21 mouse cellular contexts compared by ENCODE assay signal in the genomic region with DNA sequence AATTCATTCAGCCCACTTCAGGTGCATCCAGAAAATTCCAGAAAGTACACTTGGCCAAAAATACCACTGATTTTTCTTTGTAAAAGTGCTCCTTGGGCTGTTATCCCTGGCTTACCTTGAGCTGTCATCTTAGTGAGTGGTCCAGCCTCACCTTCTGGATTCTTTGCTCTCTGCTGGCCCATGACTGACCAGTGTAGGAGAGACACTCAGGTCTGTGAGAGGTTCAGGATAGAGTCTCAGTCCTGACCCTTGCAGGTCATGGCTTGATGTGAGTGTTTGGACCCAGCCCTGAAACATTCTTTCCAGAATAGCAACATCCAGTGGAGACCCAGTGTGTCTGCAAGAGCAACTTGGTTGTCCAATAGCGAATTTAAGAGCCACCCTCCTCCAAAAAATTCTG.
DNase-seq lines count a peak whose midpoint lies in the region; ATAC-seq lines count a peak whose summit lies in the region.
"Had no signal": no experiment of that assay in that cellular context is flagged by ENCODE, and none has a peak within 500 bp of the region (broad histone marks: within the 10 kb centered on the region; RNA-seq: fewer than 3 reads in every experiment).

No protein-coding gene starts in this region.

- no peak overlapping the region for H3K4me3 ChIP-seq in heart, embryonic 12.5 days
- H3K4me3 ChIP-seq in heart, embryonic 10.5 days = no peak overlapping the region
- H3K4me3 ChIP-seq in midbrain, embryonic 10.5 days = no peak overlapping the region
- H3K4me3 ChIP-seq in midbrain, embryonic 14.5 days (replicated peaks; ENCODE audit: low read depth, low read length) = no peak overlapping the region

- peaks cover 15% of the 10 kb centered on the region for H3K27me3 ChIP-seq in heart, embryonic 12.5 days (replicated peaks)
- peaks cover 23% of the 10 kb centered on the region for H3K27me3 ChIP-seq in heart, embryonic 10.5 days (ENCODE audit: insufficient read depth, poor library complexity, severe bottlenecking)
- H3K27me3 ChIP-seq in midbrain, embryonic 10.5 days (ENCODE audit: low read depth, poor library complexity, severe bottlenecking) = peaks cover 45% of the 10 kb centered on the region
- H3K27me3 ChIP-seq in midbrain, embryonic 14.5 days (ENCODE audit: control insufficient read depth, insufficient read depth, low read length) = no peaks in the 10 kb centered on the region
- H3K27me3 ChIP-seq: CH12.LX had no signal

- 78% methylated on average over 1 of the region's 1 CpGs for WGBS in heart, embryonic 12.5 days
- WGBS in heart, embryonic 10.5 days = 85% methylated on average over 1 of the region's 1 CpGs
- WGBS in midbrain, embryonic 10.5 days = 86% methylated on average over 1 of the region's 1 CpGs
- 92% methylated on average over 1 of the region's 1 CpGs for WGBS in midbrain, embryonic 14.5 days

- no peaks in the 10 kb centered on the region for H3K36me3 ChIP-seq in heart, embryonic 12.5 days
- no peaks in the 10 kb centered on the region for H3K36me3 ChIP-seq in heart, embryonic 10.5 days
- H3K36me3 ChIP-seq in midbrain, embryonic 10.5 days = no peaks in the 10 kb centered on the region
- H3K36me3 ChIP-seq in midbrain, embryonic 14.5 days (ENCODE audit: control insufficient read depth, insufficient read depth, low read length) = no peaks in the 10 kb centered on the region
- H3K36me3 ChIP-seq: G1E had no signal

- peak; percentile 68 for DNase-seq in heart, adult 11 months
- DNase-seq in heart, embryonic 10.5 days (ENCODE audit: low spot score) = peak; percentile 52
- no peak for DNase-seq in heart, postnatal 14 days
- DNase-seq in midbrain, embryonic 10.5 days (ENCODE audit: low spot score) = no peak
- DNase-seq in midbrain, embryonic 14.5 days = no peak
- DNase-seq: adrenal gland, adult 2 months; adrenal gland, adult 8-10 months; adrenal gland, postnatal 10 days; adrenal gland, postnatal 14 days; adrenal gland, postnatal 25 days; adrenal gland, postnatal 36 days; B cell, adult 2 months; cerebellum, adult 11 months; cerebellum, adult 11-12 months; cerebellum, adult 18-20 months had no signal

- no peak overlapping the region for H3K4me2 ChIP-seq in heart, embryonic 12.5 days
- H3K4me2 ChIP-seq in midbrain, embryonic 14.5 days (ENCODE audit: low read length) = no peak overlapping the region

- H3K4me1 ChIP-seq in heart, embryonic 12.5 days (replicated peaks) = no peaks in the 10 kb centered on the region; the same call in 1 of the 2 replicates
- peaks cover 2% of the 10 kb centered on the region for H3K4me1 ChIP-seq in heart, embryonic 10.5 days
- H3K4me1 ChIP-seq in midbrain, embryonic 10.5 days = peaks cover 23% of the 10 kb centered on the region
- peaks cover 8% of the 10 kb centered on the region; the same call in 1 of the 2 replicates for H3K4me1 ChIP-seq in midbrain, embryonic 14.5 days (ENCODE audit: control insufficient read depth, insufficient read depth, low read length)

- intact Hi-C loops in heart, postnatal 14 days (cut with DNase I) = no loop called here

- ATAC-seq in heart, embryonic 12.5 days (ENCODE audit: insufficient number of reproducible peaks, low FRiP score) = no peak
- no peak for ATAC-seq in midbrain, embryonic 14.5 days (ENCODE audit: low FRiP score, low TSS enrichment)
- ATAC-seq: activated CD4-positive, CD25-positive, alpha-beta regulatory T cell, adult 4 months; CD4-positive, CD25-positive, alpha-beta regulatory T cell, adult 4 months; Patski had no signal

- H3K27ac ChIP-seq in heart, embryonic 12.5 days (ENCODE audit: poor library complexity, severe bottlenecking) = no peak overlapping the region
- no peak overlapping the region for H3K27ac ChIP-seq in heart, embryonic 10.5 days
- H3K27ac ChIP-seq in midbrain, embryonic 10.5 days (replicated peaks) = 0 out of 2 replicates have a peak overlapping the region, but pooled peaks have one; percentile 4
- H3K27ac ChIP-seq in midbrain, embryonic 14.5 days (replicated peaks; ENCODE audit: low read depth, low read length) = no peak overlapping the region

- H3K9me3 ChIP-seq in heart, embryonic 12.5 days (replicated peaks) = no peaks in the 10 kb centered on the region
- H3K9me3 ChIP-seq in heart, embryonic 10.5 days = no peaks in the 10 kb centered on the region
- H3K9me3 ChIP-seq in midbrain, embryonic 10.5 days (replicated peaks) = no peaks in the 10 kb centered on the region
- no peaks in the 10 kb centered on the region for H3K9me3 ChIP-seq in midbrain, embryonic 14.5 days (ENCODE audit: control insufficient read depth, low read length)

- no peak overlapping the region for H3K9ac ChIP-seq in heart, embryonic 12.5 days
- no peak overlapping the region for H3K9ac ChIP-seq in midbrain, embryonic 14.5 days (replicated peaks; ENCODE audit: low read length)

Comparison
In these comparisons a context has a peak if more than half of its experiments do, and no peak if none do; other contexts are left out.
1. DNase-seq: peak in heart, adult 11 months (single experiment) and heart, embryonic 10.5 days (single experiment); none in heart, postnatal 14 days (0 of 2), midbrain, embryonic 10.5 days (single experiment) and midbrain, embryonic 14.5 days (single experiment).